Comparison of ENCODE assay signal across 8 mouse cellular contexts in the genomic region with DNA sequence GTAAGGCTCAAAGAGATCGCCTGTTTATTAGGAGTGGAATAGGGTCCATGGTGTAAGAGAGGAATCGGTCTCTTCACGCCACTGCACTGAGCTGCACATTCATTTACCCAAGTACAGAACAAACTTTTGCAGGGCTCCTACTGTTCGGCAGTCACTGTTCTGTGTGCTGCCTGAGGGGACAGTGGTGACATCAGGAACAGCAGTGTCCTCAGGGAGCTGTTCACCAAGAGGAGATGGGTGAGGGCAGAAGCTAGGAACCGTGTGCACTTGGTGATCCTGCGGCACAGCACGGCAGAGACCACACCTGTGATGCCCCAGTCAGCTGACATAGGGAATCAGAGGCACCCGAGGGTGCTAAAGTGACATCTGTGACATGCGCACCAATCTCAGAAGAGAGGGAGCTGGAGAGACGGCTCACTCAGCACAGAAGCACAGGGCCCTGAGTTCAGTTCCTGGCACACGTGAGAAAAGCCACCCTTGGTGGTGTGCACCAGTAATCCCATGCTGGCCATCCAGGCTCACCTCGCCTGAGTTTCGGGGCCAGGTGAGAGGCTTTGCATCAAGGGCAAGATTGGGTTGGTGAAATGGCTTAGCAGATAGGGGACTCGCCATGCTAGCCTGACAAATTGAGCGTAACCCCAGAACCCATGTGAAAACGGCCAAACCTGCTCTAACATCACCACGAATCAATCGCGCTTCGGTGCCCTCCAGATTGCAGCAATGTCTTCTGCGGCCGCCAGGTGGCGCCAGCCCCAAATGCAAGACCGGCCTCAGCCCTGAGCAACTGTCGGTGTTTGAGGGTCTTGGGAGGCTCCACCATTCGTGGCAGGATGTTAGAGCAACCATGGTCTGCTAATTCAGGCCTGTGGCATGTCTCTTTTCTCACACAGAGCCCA. TPM values are rescaled to one million over a fixed set of nuclear protein-coding genes. Genes with fewer than 3 reads are reported as not detected.
A peak's percentile ranks its signal among the peaks of the same experiment; 100 is the strongest.
DNase-seq lines count a peak whose midpoint lies in the region; ATAC-seq and TF ChIP-seq lines count a peak whose summit lies in the region.

No protein-coding gene starts in this region.

- H3K4me2 ChIP-seq in CH12.LX (ENCODE audit: insufficient read depth, low read depth, poor library complexity, severe bottlenecking): peak overlapping the region; percentile 1; the same call in 1 of the 2 replicates
- H3K4me2 ChIP-seq in forebrain, embryonic 11.5 days (ENCODE audit: low read depth, low read length, severe bottlenecking): no peak overlapping the region
- H3K4me2 ChIP-seq in lung, embryonic 15.5 days: no peak overlapping the region

- 48% methylated on average over 26 of the region's 26 CpGs for WGBS in forebrain, embryonic 11.5 days
- 40% methylated on average over 26 of the region's 26 CpGs for WGBS in lung, embryonic 15.5 days

- H3K9me3 ChIP-seq in CH12.LX (replicated peaks; ENCODE audit: low read length): no peaks in the 10 kb centered on the region
- no peaks in the 10 kb centered on the region for H3K9me3 ChIP-seq in forebrain, embryonic 11.5 days (ENCODE audit: control insufficient read depth, low read length)
- no peaks in the 10 kb centered on the region for H3K9me3 ChIP-seq in lung, embryonic 15.5 days

- H3K27me3 ChIP-seq in CH12.LX (replicated peaks): peaks cover 11% of the 10 kb centered on the region
- H3K27me3 ChIP-seq in forebrain, embryonic 11.5 days (ENCODE audit: control insufficient read depth, insufficient read depth, low read length): no peaks in the 10 kb centered on the region
- no peaks in the 10 kb centered on the region for H3K27me3 ChIP-seq in lung, embryonic 15.5 days

- peak; percentile 86 to 95 for TF ChIP-seq CTCF in CH12.LX (conservative IDR thresholded peaks at IDR 0.05 in 1 of 2, IDR thresholded peaks at IDR 0.05 in 1 of 2; ENCODE audit: low read depth in 2 of 2, low read length in 2 of 2)

- no peak overlapping the region for H3K27ac ChIP-seq in CH12.LX (ENCODE audit: insufficient read depth, low read depth)
- no peak overlapping the region for H3K27ac ChIP-seq in forebrain, embryonic 11.5 days (ENCODE audit: low read depth, low read length)
- no peak overlapping the region for H3K27ac ChIP-seq in lung, embryonic 15.5 days

- 0 out of 2 replicates have a peak, but pooled peaks have one; percentile 49 for ATAC-seq in forebrain, embryonic 11.5 days (replicated peaks; ENCODE audit: low FRiP score)
- peak; percentile 39; the same call in 1 of the 2 replicates for ATAC-seq in lung, embryonic 15.5 days (ENCODE audit: borderline replicate concordance, extremely low read depth, low FRiP score, low TSS enrichment)
- ATAC-seq in neutrophil, adult 5-6 weeks (ENCODE audit: extremely low read depth, insufficient number of reproducible peaks, low FRiP score, poor library complexity, severe bottlenecking): peak; percentile 71

- no peak overlapping the region for H3K9ac ChIP-seq in CH12.LX (ENCODE audit: insufficient read depth, low read depth)
- no peak overlapping the region for H3K9ac ChIP-seq in forebrain, embryonic 11.5 days (ENCODE audit: low read length)
- H3K9ac ChIP-seq in lung, embryonic 15.5 days: no peak overlapping the region

- dilution Hi-C loops in CH12.LX (cut with MboI; ENCODE audit: extremely low pct_ligation_motif_present, extremely low pct_unique_long_range_greater_than_20kb, low sequenced_read_pairs): no loop called here

- peak; percentile 60 for DNase-seq in CH12.LX (ENCODE audit: extremely low read depth)
- peak; percentile 49 for DNase-seq in c-Kit-positive CD71-negative TER-119-negative erythroid progenitor cells, embryonic 14.5 days (ENCODE audit: low read depth)
- peak; percentile 90 for DNase-seq in forebrain, embryonic 11.5 days (ENCODE audit: low spot score)
- peak; percentile 29 for DNase-seq in heart, postnatal 25 days (ENCODE audit: low spot score)
- peak; percentile 78 for DNase-seq in layer of hippocampus, adult 11-12 months (ENCODE audit: low spot score)
- DNase-seq in thymus, adult 18-20 months: peak; percentile 34 to 50

- H3K79me2 ChIP-seq in CH12.LX (replicated peaks; ENCODE audit: control insufficient read depth, extremely low read depth, insufficient read depth, poor library complexity, severe bottlenecking): no peaks in the 10 kb centered on the region

- in situ Hi-C loops in CH12.LX (cut with MboI; ENCODE audit: low pct_ligation_motif_present, low pct_unique_long_range_greater_than_20kb, low sequenced_read_pairs): loop anchor here (25.0 kb wide), 1 partner anchor 132 kb away; a partner anchor contains a TSS

- intact Hi-C loops in heart, postnatal 25 days (cut with DNase I): loop anchor here (1.0 to 2.0 kb wide), 2 partner anchors 137 to 182 kb away; no protein-coding TSS in a partner anchor

- TF ChIP-seq RAD21 in CH12.LX (IDR thresholded peaks at IDR 0.05; ENCODE audit: low read depth, low read length): peak; percentile 96

- peaks cover 5 to 16% of the 10 kb centered on the region in 2 experiments; a peak in 3 of 4 replicates for H3K4me1 ChIP-seq in CH12.LX (ENCODE audit: control insufficient read depth in 1 of 2, insufficient read depth in 2 of 2)
- no peaks in the 10 kb centered on the region for H3K4me1 ChIP-seq in forebrain, embryonic 11.5 days (replicated peaks; ENCODE audit: control insufficient read depth, insufficient read depth, low read length)
- peaks cover 3% of the 10 kb centered on the region; the same call in 1 of the 2 replicates for H3K4me1 ChIP-seq in lung, embryonic 15.5 days

- TF ChIP-seq EP300 in CH12.LX (IDR thresholded peaks at IDR 0.05; ENCODE audit: low read length): no peak

- no peak overlapping the region for H3K4me3 ChIP-seq in CH12.LX (replicated peaks in 1 of 3; ENCODE audit: low read depth in 2 of 3, low read length in 2 of 3, poor library complexity in 1 of 3)
- H3K4me3 ChIP-seq in forebrain, embryonic 11.5 days (ENCODE audit: low read depth, low read length): no peak overlapping the region
- no peak overlapping the region for H3K4me3 ChIP-seq in lung, embryonic 15.5 days

- TF ChIP-seq POLR2A in CH12.LX (IDR thresholded peaks at IDR 0.05; ENCODE audit: low read depth, low read length): no peak

- H3K36me3 ChIP-seq in CH12.LX (replicated peaks in 1 of 2; ENCODE audit: control insufficient read depth in 1 of 2, insufficient read depth in 1 of 2, low read length in 1 of 2): no peaks in the 10 kb centered on the region
- no peaks in the 10 kb centered on the region for H3K36me3 ChIP-seq in forebrain, embryonic 11.5 days (ENCODE audit: control insufficient read depth, insufficient read depth, low read length)
- no peaks in the 10 kb centered on the region for H3K36me3 ChIP-seq in lung, embryonic 15.5 days

TF ChIP-seq in CH12.LX, 34 proteins besides CTCF, POLR2A, EP300 and RAD21:
- no peak for TF ChIP-seq ZKSCAN1 (IDR thresholded peaks at IDR 0.05; ENCODE audit: borderline replicate concordance, low read depth, low read length)
- no peak for TF ChIP-seq IRF4 (IDR thresholded peaks at IDR 0.05; ENCODE audit: low read depth, low read length)
- TF ChIP-seq ZC3H11A (IDR thresholded peaks at IDR 0.05; ENCODE audit: low read depth, low read length): peak; percentile 91
- TF ChIP-seq NRF1 (IDR thresholded peaks at IDR 0.05; ENCODE audit: low read depth, low read length): 0 out of 2 replicates have a peak, but pooled peaks have one; percentile 3
- peak; percentile 98 for TF ChIP-seq SMC3 (IDR thresholded peaks at IDR 0.05; ENCODE audit: low read depth, low read length)

RNA-seq across cellular contexts. Expression of a gene that starts 39.9 kb away (rescaled TPM):
- total RNA-seq in CH12.LX (2012; rRNA removed) (7.0 and 7.7 TPM in 2 replicates), CH12.LX (2014; rRNA removed) (12.2 and 13.4 TPM in 2 replicates)
- 15.9 and 19.1 TPM in 2 replicates for polyA plus RNA-seq in CH12.LX (2012; ENCODE audit: insufficient read length, low read depth)
- 8.1 and 9.2 TPM in 2 replicates for polyA plus RNA-seq in forebrain, embryonic 11.5 days (2014; fragmentation: Nextera tagmentation; extraction: Ambion mirVana)
- total RNA-seq in heart, postnatal 25 days (2021): 10 to 100 TPM; 18.8 to 24.6 TPM
- polyA plus RNA-seq in lung, embryonic 15.5 days (2015; fragmentation: Nextera tagmentation; extraction: Ambion mirVana): 14.5 and 15.7 TPM in 2 replicates
- total RNA-seq in neutrophil, adult 5-6 weeks (2017): not detected in 2 replicates

Comparison
In these comparisons a context has a peak if more than half of its experiments do, and no peak if none do; other contexts are left out.
1. DNase-seq: peak in every context shown above with its lines; median percentile 90 in forebrain, embryonic 11.5 days; 78 in layer of hippocampus, adult 11-12 months; 60 in CH12.LX; 49 in c-Kit-positive CD71-negative TER-119-negative erythroid progenitor cells, embryonic 14.5 days; 42 in thymus, adult 18-20 months; 29 in heart, postnatal 25 days.